Mouse (Mus musculus) spleen, adult 2 months (tissue): ENCODE results near the gene Retsat. TPM values are rescaled to one million over a fixed set of nuclear protein-coding genes. Genes with fewer than 3 reads are reported as not detected.

Experiments used
- DNase-seq, 2 experiments: peaks; one replicate each; pipeline versions ENCODE4 v3.0.0 to v3.0.0-alpha.2; 2012 to 2021; ENCODE audit warnings: low spot score in 2 of 2, low read depth in 1 of 2
- H3K27ac ChIP-seq: fragments of 200-500 bp; 2 replicates; pipeline ENCODE4 v1.5.1; 2012; ENCODE audit warnings: low read length, inconsistent platforms; ENCODE audit not compliant: insufficient read depth
- H3K27me3 ChIP-seq: fragments of 200-500 bp; 2 replicates; pipeline ENCODE4 v1.6.1; 2012; ENCODE audit warnings: mild to moderate bottlenecking, moderate library complexity, low read length, inconsistent platforms; ENCODE audit not compliant: control insufficient read depth, insufficient read depth
- H3K36me3 ChIP-seq: fragments of 200-500 bp; 2 replicates; pipeline ENCODE4 v1.6.1; 2012; ENCODE audit warnings: mild to moderate bottlenecking, low read length, inconsistent platforms; ENCODE audit not compliant: control insufficient read depth, insufficient read depth
- H3K4me1 ChIP-seq: fragments of 200-500 bp; 2 replicates; pipeline ENCODE4 v1.6.1; 2011; ENCODE audit warnings: inconsistent platforms; ENCODE audit not compliant: control insufficient read depth, insufficient read depth, insufficient read length
- H3K4me3 ChIP-seq: fragments of 200-500 bp; 2 replicates; pipeline ENCODE4 v1.5.1; 2011; ENCODE audit warnings: mild to moderate bottlenecking, inconsistent platforms; ENCODE audit not compliant: insufficient read depth, insufficient read length; ENCODE audit errors: extremely low read depth
- CTCF ChIP-seq: fragments of 200-500 bp; IDR thresholded peaks from 2 replicates; pipeline ENCODE4 v1.5.1; 2011; ENCODE audit warnings: mild to moderate bottlenecking, inconsistent platforms; ENCODE audit not compliant: insufficient read depth, insufficient read length, insufficient replicate concordance; ENCODE audit errors: extremely low read depth
- POLR2A ChIP-seq: fragments of 200-500 bp; IDR thresholded peaks from 2 replicates; pipeline ENCODE4 v1.6.1; 2011; ENCODE audit warnings: low read depth, low read length, inconsistent platforms
- WGBS: fragments of 180-500 bp; shearing (Covaris S2); methylation state at CpG from one replicate; pipeline ENCODE4 v1.1.7; 2018; 5-methylcytosine and 5-hydroxymethylcytosine counted together
- polyA plus RNA-seq: library from polyadenylated mRNA; depleted of rRNA; stranded (reverse); fragments of >200 nt; gene quantifications from 2 replicates; pipeline ENCODE4 v1.2.3, GENCODE M21; 2012

Retsat gene
- polyA plus RNA-seq, 1 experiment: 5.5 TPM

DNA sequence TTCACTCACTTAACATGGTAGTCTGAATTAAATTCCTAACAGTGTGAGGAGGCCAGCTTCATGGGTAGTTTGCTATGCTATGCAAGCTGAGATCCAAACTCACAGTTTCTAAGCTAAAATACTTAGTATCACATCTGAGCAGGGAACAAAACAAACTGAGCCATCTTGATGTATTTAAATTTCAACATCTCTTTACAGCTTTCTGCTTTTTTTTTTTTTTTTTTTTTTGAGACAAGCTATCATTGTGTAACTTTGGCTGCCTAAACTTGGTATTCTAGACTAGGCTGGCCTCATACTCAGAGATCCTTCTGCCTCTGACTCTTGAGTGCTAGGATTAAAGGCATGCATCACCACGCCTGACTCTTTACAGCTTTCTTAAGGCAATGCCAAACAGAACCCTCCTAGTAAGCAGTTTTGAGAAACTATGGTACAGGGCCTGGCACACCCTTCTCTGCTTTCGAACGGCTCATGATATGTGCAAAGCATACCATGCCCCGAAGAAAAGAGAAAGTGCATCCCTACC is 10.4 kb downstream of the Retsat start:
- H3K36me3 ChIP-seq: peaks cover 47% of the 10 kb centered on the region
- H3K27ac ChIP-seq: no peak overlapping the region
- no peaks in the 10 kb centered on the region for H3K27me3 ChIP-seq
- 88% methylated on average over 4 of the region's 4 CpGs for WGBS
- no peak for TF ChIP-seq POLR2A
- TF ChIP-seq CTCF: no peak
- no peak overlapping the region for H3K4me3 ChIP-seq
- H3K4me1 ChIP-seq: no peaks in the 10 kb centered on the region
- no peak for DNase-seq

DNA sequence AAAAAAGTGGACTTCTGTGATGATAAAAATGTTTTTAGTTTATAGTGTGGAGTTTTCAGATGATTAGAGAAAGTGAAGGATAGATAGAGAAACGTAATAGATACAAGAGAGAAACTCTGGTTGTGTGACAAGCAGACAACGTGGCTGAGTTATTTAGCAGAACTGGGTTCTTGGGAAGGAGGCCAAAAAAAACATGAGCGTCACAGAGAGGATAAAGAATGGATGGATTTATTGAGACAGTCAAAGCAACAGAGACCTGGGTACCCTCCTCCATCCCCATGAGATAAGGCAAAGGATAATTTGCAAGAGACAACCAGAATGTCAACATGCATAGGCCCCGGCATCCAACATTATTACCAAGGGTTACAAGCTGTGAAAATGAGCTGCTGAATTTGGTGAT is 12.0 kb downstream of the Retsat start:
- no peak for DNase-seq
- no peak overlapping the region for H3K27ac ChIP-seq
- 90% methylated on average over 4 of the region's 4 CpGs for WGBS
- H3K27me3 ChIP-seq: no peaks in the 10 kb centered on the region
- no peak overlapping the region for H3K4me3 ChIP-seq
- H3K36me3 ChIP-seq: peaks cover 50% of the 10 kb centered on the region
- H3K4me1 ChIP-seq: 0 out of 2 replicates have a peak, but pooled peaks cover 2% of the 10 kb centered on the region
- TF ChIP-seq POLR2A: no peak
- no peak for TF ChIP-seq CTCF

DNA sequence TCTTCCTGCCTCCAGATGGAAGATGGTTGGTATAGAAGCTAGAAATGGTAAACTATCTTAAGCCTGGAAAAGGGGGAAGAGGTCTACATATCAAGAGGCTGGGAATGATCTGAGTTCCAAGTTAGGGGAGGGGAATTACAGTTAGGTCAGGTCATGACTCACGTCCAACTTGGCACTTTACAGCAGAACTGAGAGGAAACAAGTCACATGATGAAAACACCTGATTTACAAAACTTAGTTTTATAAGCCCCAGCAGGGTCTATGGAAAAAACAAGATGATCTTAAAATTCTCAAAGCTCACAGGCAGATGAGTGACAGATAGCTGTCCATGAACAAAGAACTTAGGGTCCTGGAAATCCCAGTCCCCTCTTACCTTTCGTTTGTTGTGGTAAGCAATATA is 16.9 kb downstream of the Retsat start:
- TF ChIP-seq CTCF: no peak
- TF ChIP-seq POLR2A: no peak
- no peak for DNase-seq
- Histone ChIP-seq H3K27ac (no peak overlapping the region), H3K27me3 (no peaks in the 10 kb centered on the region), H3K36me3 (peaks cover 25% of the 10 kb centered on the region), H3K4me3 (peak overlapping the region; percentile 81), H3K4me1 (peaks cover 9% of the 10 kb centered on the region; the same call in 1 of the 2 replicates)
- 31% methylated on average over 2 of the region's 2 CpGs for WGBS

DNA sequence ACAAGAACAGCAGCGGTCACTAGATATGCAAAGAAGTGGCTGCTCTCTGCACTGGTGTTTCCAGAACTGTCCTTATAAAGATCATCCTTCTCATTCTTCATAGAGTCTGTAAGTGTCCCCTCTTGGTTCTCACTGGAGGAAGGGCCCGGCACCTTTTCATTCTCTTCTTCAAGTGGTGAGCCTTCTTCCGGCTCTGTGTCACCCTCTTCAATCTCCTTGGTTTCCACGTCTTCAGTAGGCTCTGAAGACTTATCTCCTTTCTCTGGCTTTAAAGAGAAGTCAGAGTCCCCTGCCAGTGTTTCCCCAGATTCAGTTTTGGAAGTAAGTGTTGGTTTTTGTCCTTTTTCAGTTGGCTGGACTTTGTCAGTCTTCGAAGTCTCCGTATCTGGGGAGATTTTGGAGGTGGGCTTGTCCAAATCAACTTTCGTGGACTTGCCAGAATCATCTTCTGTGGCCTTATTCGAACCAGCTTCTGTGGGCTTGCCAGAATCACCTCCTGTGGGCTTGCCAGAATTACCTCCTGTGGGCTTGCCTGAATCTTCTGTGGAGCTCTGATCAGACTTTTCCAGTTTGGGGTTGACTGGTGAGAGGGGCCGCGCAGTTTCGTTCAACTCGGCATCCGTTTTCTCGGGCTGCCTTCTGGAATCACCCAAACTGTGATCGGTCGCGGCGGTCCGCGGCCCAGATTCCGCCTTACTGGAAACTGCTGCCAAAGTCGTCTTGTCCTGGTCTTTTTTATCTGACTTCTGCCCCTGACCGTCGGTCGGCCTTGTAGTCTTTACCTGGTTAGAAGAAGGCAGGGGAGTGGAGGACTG is 17.5 kb downstream of the Retsat start:
- DNase-seq: no peak
- peaks cover 19% of the 10 kb centered on the region for H3K36me3 ChIP-seq
- TF ChIP-seq POLR2A (no peak), CTCF (no peak)
- H3K4me3 ChIP-seq: peak overlapping the region; percentile 81
- H3K27ac ChIP-seq: peak overlapping the region; percentile 70
- H3K27me3 ChIP-seq: no peaks in the 10 kb centered on the region
- H3K4me1 ChIP-seq: peaks cover 9% of the 10 kb centered on the region; the same call in 1 of the 2 replicates
- 12% methylated on average over 25 of the region's 25 CpGs for WGBS

DNA sequence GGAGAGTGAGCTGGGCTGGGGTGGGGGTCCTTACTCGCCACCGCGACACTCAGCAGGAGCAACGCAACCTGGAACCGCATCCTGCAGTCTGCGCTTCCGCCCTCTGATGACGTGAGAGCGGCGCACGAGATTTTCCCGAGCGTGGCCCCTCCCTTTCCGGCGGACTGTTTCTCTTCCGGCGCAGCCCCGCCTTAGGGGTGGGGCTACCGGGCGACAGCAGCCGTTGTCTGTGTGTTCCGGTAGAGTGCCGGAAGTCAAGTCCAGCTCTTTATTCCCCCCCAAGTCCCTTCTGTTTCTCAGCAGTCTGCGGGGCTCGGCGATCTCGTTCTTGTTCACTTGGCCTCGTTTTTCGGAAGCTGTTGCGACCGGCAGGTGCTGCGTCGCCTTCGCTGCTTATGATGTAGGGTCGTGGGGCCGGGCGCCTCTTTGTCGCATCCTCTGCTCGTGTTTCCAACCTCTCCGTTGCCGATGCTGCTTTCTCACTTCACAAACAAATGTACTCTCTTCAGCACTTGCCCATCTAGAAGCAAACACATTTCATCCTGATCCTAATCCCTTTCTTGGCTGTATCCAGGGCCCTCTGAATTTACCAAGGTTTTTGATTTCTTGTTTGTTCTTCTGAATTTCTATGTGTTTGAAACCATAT is 18.5 kb downstream of the Retsat start, which contains the start of gene Tgoln1:
TSS of gene Tgoln1 (minus strand) at position 358 of the 646 bp plus-strand sequence.
- peak within 1 kb of the TSS; percentile 94 for H3K4me3 ChIP-seq
- peaks cover 9% of the 10 kb centered on the region; the same call in 1 of the 2 replicates for H3K4me1 ChIP-seq
- peak within 1 kb of the TSS; percentile 94 for H3K27ac ChIP-seq
- WGBS: under 1% methylated on average over 41 of the region's 41 CpGs
- peaks cover 12% of the 10 kb centered on the region for H3K36me3 ChIP-seq
- DNase-seq: peak; percentile 93 to 95
- no peaks in the 10 kb centered on the region for H3K27me3 ChIP-seq
- TF ChIP-seq POLR2A (peak; percentile 87), CTCF (no peak)

- Histone ChIP-seq H3K27ac (no peak overlapping the region), H3K27me3 (no peaks in the 10 kb centered on the region), H3K4me3 (no peak overlapping the region), H3K36me3 (peaks cover 2% of the 10 kb centered on the region; the same call in 1 of the 2 replicates), H3K4me1 (peaks cover 7% of the 10 kb centered on the region; the same call in 1 of the 2 replicates)
- DNase-seq: no peak
- TF ChIP-seq CTCF (no peak), POLR2A (no peak)
- WGBS: 33% methylated on average over 12 of the region's 12 CpGs
Measured at GRCm38 (mm10) chr6:72619734-72620532, 21.7 kb downstream of the Retsat start.
